Mouse (Mus musculus) c-Kit-positive CD71-negative TER-119-negative erythroid progenitor cells, embryonic 14.5 days (primary cell): ENCODE measurements around the gene Pfas.
A peak's percentile ranks its signal among the peaks of the same experiment; 100 is the strongest.

Experiments used
- DNase-seq: peaks from one replicate; pipeline ENCODE4 v3.0.0-alpha.2; 2013; ENCODE audit warnings: low read depth

The Pfas gene

GRCm38 (mm10) chr11:69008182-69009121 lies at the start of gene Pfas:
Pfas (minus strand) TSS chr11:69008460.
- peak; percentile 91 for DNase-seq

GRCm38 (mm10) chr11:69053848-69054247 lies 45.6 kb upstream of the Pfas start:
- no peak for DNase-seq

- no peak for DNase-seq
Observed at GRCm38 (mm10) chr11:69052824-69053421, 44.7 kb upstream of the Pfas start.

- DNase-seq, result no peak
Observed at GRCm38 (mm10) chr11:69051771-69052170, 43.5 kb upstream of the Pfas start.

- DNase-seq, result no peak
Observed at GRCm38 (mm10) chr11:69050748-69051147, 42.5 kb upstream of the Pfas start.

- no peak for DNase-seq
Observed at GRCm38 (mm10) chr11:69048151-69048550, 39.9 kb upstream of the Pfas start.

GRCm38 (mm10) chr11:69047592-69047991 lies 39.3 kb upstream of the Pfas start:
- no peak for DNase-seq

GRCm38 (mm10) chr11:69046395-69046774 lies 38.1 kb upstream of the Pfas start:
- DNase-seq, result no peak

- peak; percentile 86 for DNase-seq
Observed at GRCm38 (mm10) chr11:69045531-69046394, 37.5 kb upstream of the Pfas start, which contains the start of gene Aurkb. Aurkb (plus strand) TSS chr11:69045647.

GRCm38 (mm10) chr11:69038173-69038572 lies 29.9 kb upstream of the Pfas start:
- DNase-seq, result no peak

- DNase-seq, result peak; percentile 84
Observed at GRCm38 (mm10) chr11:69037231-69038061, 29.2 kb upstream of the Pfas start.

- no peak for DNase-seq
Observed at GRCm38 (mm10) chr11:69036486-69037230, 28.4 kb upstream of the Pfas start.

- DNase-seq, result peak; percentile 85
Observed at GRCm38 (mm10) chr11:69035849-69036248, 27.6 kb upstream of the Pfas start.

- no peak for DNase-seq
Observed at GRCm38 (mm10) chr11:69035411-69035810, 27.2 kb upstream of the Pfas start.

GRCm38 (mm10) chr11:69034585-69034984 lies 26.3 kb upstream of the Pfas start:
- DNase-seq, result no peak

- no peak for DNase-seq
Observed at GRCm38 (mm10) chr11:69033552-69033951, 25.3 kb upstream of the Pfas start.

GRCm38 (mm10) chr11:69028805-69029204 lies 20.5 kb upstream of the Pfas start:
- DNase-seq, result no peak

GRCm38 (mm10) chr11:69026562-69026961 lies 18.3 kb upstream of the Pfas start:
- DNase-seq, result no peak

- no peak for DNase-seq
Observed at GRCm38 (mm10) chr11:69020691-69021090, 12.4 kb upstream of the Pfas start.

- DNase-seq, result no peak
Observed at GRCm38 (mm10) chr11:69016755-69017154, 8.5 kb upstream of the Pfas start.
